Mouse (Mus musculus): ENCODE results near the gene Lce1m. TPM values are rescaled to one million over a fixed set of nuclear protein-coding genes. Genes with fewer than 3 reads are reported as not detected.
"Not testable (repeated sequence)": the region's sequence is repeated elsewhere in the genome, so short reads cannot be mapped to it uniquely, and the experiment has no call there.

The Lce1m gene
- polyA plus RNA-seq (2016; fragmentation: Nextera tagmentation; extraction: Ambion mirVana) = not detected in 2 replicates

- Histone ChIP-seq H3K4me1 (peaks cover 11% of the 10 kb centered on the region), H3K27ac (replicated peaks) (no peak within 1 kb of the TSS), H3K9me3 (no peaks in the 10 kb centered on the region), H3K36me3 (replicated peaks) (no peaks in the 10 kb centered on the region), H3K4me3 (no peak within 1 kb of the TSS), H3K27me3 (replicated peaks; ENCODE audit: low read depth, poor library complexity, severe bottlenecking) (peaks cover 14% of the 10 kb centered on the region)
- 81% methylated on average over 2 of the region's 2 CpGs for WGBS
- no peak for DNase-seq (ENCODE audit: low spot score)
These were observed at the start of gene Lce1m for GRCm38 (mm10) chr3:93018960-93019359. Lce1m (minus strand) TSS chr3:93019060.

- not testable (repeated sequence) for H3K4me3 ChIP-seq, H3K9me3 ChIP-seq
These were observed 49.7 kb upstream of the Lce1m start, which contains the start of gene Gm4858 for GRCm38 (mm10) chr3:93068523-93068922. Gm4858 (plus strand) TSS chr3:93068823.

GRCm38 (mm10) chr3:93052826-93053474, 34.1 kb upstream of the Lce1m start:
- Histone ChIP-seq H3K4me3 (no peak overlapping the region), H3K27ac (replicated peaks) (no peak overlapping the region), H3K9me3 (no peaks in the 10 kb centered on the region), H3K4me1 (no peaks in the 10 kb centered on the region), H3K27me3 (replicated peaks; ENCODE audit: low read depth, poor library complexity, severe bottlenecking) (no peaks in the 10 kb centered on the region), H3K36me3 (replicated peaks) (no peaks in the 10 kb centered on the region)
- WGBS = 46% methylated on average over 10 of the region's 10 CpGs
- peak; percentile 53 for DNase-seq (ENCODE audit: low spot score)

More at GRCm38 (mm10) chr3:93068523-93068922, 49.7 kb upstream of the Lce1m start, which contains the start of gene Gm4858:
- H3K27ac ChIP-seq (replicated peaks); H3K36me3 ChIP-seq (replicated peaks); DNase-seq (ENCODE audit: low spot score); H3K27me3 ChIP-seq (replicated peaks; ENCODE audit: low read depth, poor library complexity, severe bottlenecking); H3K4me1 ChIP-seq: not testable (repeated sequence)

GRCm38 (mm10) chr3:93050182-93050581, 31.3 kb upstream of the Lce1m start:
- H3K9me3 ChIP-seq = no peaks in the 10 kb centered on the region
- 89% methylated on average over 1 of the region's 1 CpGs for WGBS
- no peaks in the 10 kb centered on the region for H3K27me3 ChIP-seq (replicated peaks; ENCODE audit: low read depth, poor library complexity, severe bottlenecking)
- no peak overlapping the region for H3K27ac ChIP-seq (replicated peaks)
- H3K4me3 ChIP-seq = no peak overlapping the region
- H3K36me3 ChIP-seq (replicated peaks) = no peaks in the 10 kb centered on the region
- no peaks in the 10 kb centered on the region for H3K4me1 ChIP-seq
- no peak for DNase-seq (ENCODE audit: low spot score)

- Histone ChIP-seq H3K27me3 (replicated peaks; ENCODE audit: low read depth, poor library complexity, severe bottlenecking) (no peaks in the 10 kb centered on the region), H3K4me3 (no peak overlapping the region), H3K4me1 (no peaks in the 10 kb centered on the region), H3K9me3 (no peaks in the 10 kb centered on the region), H3K27ac (replicated peaks) (no peak overlapping the region), H3K36me3 (replicated peaks) (no peaks in the 10 kb centered on the region)
- 58% methylated on average over 5 of the region's 5 CpGs for WGBS
- peak; percentile 44 for DNase-seq (ENCODE audit: low spot score)
These were observed 12.6 kb upstream of the Lce1m start for GRCm38 (mm10) chr3:93031450-93031849.

- Histone ChIP-seq H3K4me1 (no peaks in the 10 kb centered on the region), H3K27ac (replicated peaks) (no peak overlapping the region), H3K4me3 (no peak overlapping the region), H3K9me3 (no peaks in the 10 kb centered on the region), H3K36me3 (replicated peaks) (no peaks in the 10 kb centered on the region), H3K27me3 (replicated peaks; ENCODE audit: low read depth, poor library complexity, severe bottlenecking) (no peaks in the 10 kb centered on the region)
- DNase-seq (ENCODE audit: low spot score) = no peak
- WGBS = 78% methylated on average over 2 of the region's 2 CpGs
These were observed 6.6 kb upstream of the Lce1m start for GRCm38 (mm10) chr3:93025486-93025885.

GRCm38 (mm10) chr3:93023411-93024184, 4.7 kb upstream of the Lce1m start:
- Histone ChIP-seq H3K27ac (replicated peaks) (no peak overlapping the region), H3K36me3 (replicated peaks) (no peaks in the 10 kb centered on the region), H3K4me3 (no peak overlapping the region), H3K9me3 (no peaks in the 10 kb centered on the region), H3K27me3 (replicated peaks; ENCODE audit: low read depth, poor library complexity, severe bottlenecking) (no peaks in the 10 kb centered on the region), H3K4me1 (no peaks in the 10 kb centered on the region)
- no peak for DNase-seq (ENCODE audit: low spot score)
- WGBS = 77% methylated on average over 3 of the region's 3 CpGs

GRCm38 (mm10) chr3:93021171-93021570, 2.3 kb upstream of the Lce1m start:
- Histone ChIP-seq H3K4me3 (no peak overlapping the region), H3K27me3 (replicated peaks; ENCODE audit: low read depth, poor library complexity, severe bottlenecking) (peaks cover 5% of the 10 kb centered on the region; the same call in 1 of the 2 replicates), H3K27ac (replicated peaks) (no peak overlapping the region), H3K36me3 (replicated peaks) (no peaks in the 10 kb centered on the region), H3K9me3 (no peaks in the 10 kb centered on the region), H3K4me1 (no peaks in the 10 kb centered on the region)
- WGBS = 95% methylated on average over 1 of the region's 1 CpGs
- no peak for DNase-seq (ENCODE audit: low spot score)

- DNase-seq (ENCODE audit: low spot score) = no peak
- 53% methylated on average over 4 of the region's 4 CpGs for WGBS
- no peaks in the 10 kb centered on the region for H3K36me3 ChIP-seq (replicated peaks)
- H3K4me1 ChIP-seq = peaks cover 11% of the 10 kb centered on the region
- H3K27me3 ChIP-seq (replicated peaks; ENCODE audit: low read depth, poor library complexity, severe bottlenecking) = peaks cover 19% of the 10 kb centered on the region
- H3K27ac ChIP-seq (replicated peaks) = peak within 1 kb of the TSS; percentile 81
- peak within 1 kb of the TSS; percentile 62 for H3K4me3 ChIP-seq
- no peaks in the 10 kb centered on the region for H3K9me3 ChIP-seq
These were observed 3.3 kb downstream of the Lce1m start, which contains the start of gene Crct1 for GRCm38 (mm10) chr3:93015460-93016104. Crct1 (minus strand) TSS chr3:93015687.

- WGBS = 29% methylated on average over 5 of the region's 5 CpGs
- Histone ChIP-seq H3K4me3 (peak overlapping the region; percentile 62), H3K36me3 (replicated peaks) (no peaks in the 10 kb centered on the region), H3K27ac (replicated peaks) (peak overlapping the region; percentile 81), H3K27me3 (replicated peaks; ENCODE audit: low read depth, poor library complexity, severe bottlenecking) (peaks cover 19% of the 10 kb centered on the region), H3K4me1 (peaks cover 11% of the 10 kb centered on the region), H3K9me3 (no peaks in the 10 kb centered on the region)
- DNase-seq (ENCODE audit: low spot score) = no peak
These were observed 4.0 kb downstream of the Lce1m start for GRCm38 (mm10) chr3:93014871-93015270.

GRCm38 (mm10) chr3:93014378-93014801, 4.5 kb downstream of the Lce1m start:
- peak; percentile 87 for DNase-seq (ENCODE audit: low spot score)
- H3K27me3 ChIP-seq (replicated peaks; ENCODE audit: low read depth, poor library complexity, severe bottlenecking) = peaks cover 19% of the 10 kb centered on the region
- no peaks in the 10 kb centered on the region for H3K36me3 ChIP-seq (replicated peaks)
- peak overlapping the region; percentile 62 for H3K4me3 ChIP-seq
- peak overlapping the region; percentile 81 for H3K27ac ChIP-seq (replicated peaks)
- peaks cover 11% of the 10 kb centered on the region for H3K4me1 ChIP-seq
- no peaks in the 10 kb centered on the region for H3K9me3 ChIP-seq
- under 1% methylated on average over 24 of the region's 24 CpGs for WGBS

- H3K4me1 ChIP-seq = no peaks in the 10 kb centered on the region
- no peaks in the 10 kb centered on the region for H3K36me3 ChIP-seq (replicated peaks)
- H3K9me3 ChIP-seq = no peaks in the 10 kb centered on the region
- H3K4me3 ChIP-seq = no peak overlapping the region
- no peaks in the 10 kb centered on the region for H3K27me3 ChIP-seq (replicated peaks; ENCODE audit: low read depth, poor library complexity, severe bottlenecking)
- WGBS = 73% methylated on average over 4 of the region's 4 CpGs
- DNase-seq (ENCODE audit: low spot score) = no peak
- no peak overlapping the region for H3K27ac ChIP-seq (replicated peaks)
These were observed 16.0 kb downstream of the Lce1m start for GRCm38 (mm10) chr3:93002843-93003242.

Data from embryonic facial prominence, embryonic 10.5 days (tissue).